Mouse (Mus musculus): ENCODE results near the gene Mmp10.

The Mmp10 gene

DNA sequence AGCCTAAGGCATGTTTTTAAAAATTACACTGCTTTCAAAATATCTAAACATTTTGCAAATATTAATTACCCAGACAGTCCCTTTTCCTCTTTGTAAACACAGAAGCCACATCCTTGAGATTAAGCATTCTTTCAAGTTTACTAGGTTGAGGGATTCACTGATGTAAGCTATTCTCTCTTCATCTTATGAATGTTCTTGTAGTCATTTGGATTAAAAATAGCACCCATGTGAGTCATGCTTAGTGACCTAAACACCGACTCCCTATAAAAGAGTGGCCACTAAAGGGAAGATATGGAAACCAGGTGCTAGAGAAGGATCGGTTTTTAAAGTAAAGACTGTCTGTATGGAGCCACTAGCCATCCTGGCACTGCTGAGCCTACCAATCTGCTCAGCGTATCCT is at the start of gene Mmp10:
TSS of gene Mmp10 (plus strand) at position 302 of the 400 bp plus-strand sequence.
- DNase-seq (ENCODE audit: low read depth, low spot score): no peak

DNA sequence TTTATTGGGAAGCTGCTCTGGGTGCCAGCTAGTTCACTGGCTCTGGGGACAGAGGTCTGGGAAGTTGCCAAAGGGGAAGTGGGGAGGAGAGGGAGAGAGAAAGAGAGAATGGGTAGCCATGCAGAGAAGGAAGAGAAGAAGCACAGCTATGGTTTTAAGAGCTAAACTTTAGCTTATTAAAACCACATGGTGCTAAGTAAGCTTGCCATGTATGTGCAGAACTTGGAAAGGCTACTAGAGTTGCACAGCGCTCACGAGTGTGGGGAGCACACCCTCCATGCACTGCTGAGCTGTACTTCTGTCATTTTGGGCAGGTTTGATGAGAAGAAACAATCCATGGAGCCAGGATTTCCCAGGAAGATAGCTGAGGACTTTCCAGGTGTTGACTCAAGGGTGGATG is 48.9 kb upstream of the Mmp10 start:
- DNase-seq (ENCODE audit: low read depth, low spot score): no peak

DNA sequence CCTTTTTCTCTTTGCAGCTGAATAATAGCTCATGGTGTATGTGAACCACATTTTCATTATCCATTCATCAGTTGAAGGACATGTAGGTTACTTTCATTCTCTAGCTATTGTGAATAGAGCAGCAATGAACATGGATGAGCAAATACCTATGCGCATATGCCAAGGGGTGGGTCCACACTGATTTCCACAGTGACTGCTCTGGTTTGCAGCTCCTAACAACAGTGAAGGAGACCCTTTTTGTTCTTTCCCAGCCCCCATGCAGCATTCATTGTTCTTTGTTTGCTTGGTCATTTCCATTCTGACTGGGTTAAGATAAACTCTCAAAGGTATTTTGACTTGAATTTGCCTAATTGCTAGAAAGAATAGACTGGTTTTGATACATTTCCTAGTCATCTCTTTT is 31.9 kb upstream of the Mmp10 start:
- no peak for DNase-seq (ENCODE audit: low read depth, low spot score)

DNA sequence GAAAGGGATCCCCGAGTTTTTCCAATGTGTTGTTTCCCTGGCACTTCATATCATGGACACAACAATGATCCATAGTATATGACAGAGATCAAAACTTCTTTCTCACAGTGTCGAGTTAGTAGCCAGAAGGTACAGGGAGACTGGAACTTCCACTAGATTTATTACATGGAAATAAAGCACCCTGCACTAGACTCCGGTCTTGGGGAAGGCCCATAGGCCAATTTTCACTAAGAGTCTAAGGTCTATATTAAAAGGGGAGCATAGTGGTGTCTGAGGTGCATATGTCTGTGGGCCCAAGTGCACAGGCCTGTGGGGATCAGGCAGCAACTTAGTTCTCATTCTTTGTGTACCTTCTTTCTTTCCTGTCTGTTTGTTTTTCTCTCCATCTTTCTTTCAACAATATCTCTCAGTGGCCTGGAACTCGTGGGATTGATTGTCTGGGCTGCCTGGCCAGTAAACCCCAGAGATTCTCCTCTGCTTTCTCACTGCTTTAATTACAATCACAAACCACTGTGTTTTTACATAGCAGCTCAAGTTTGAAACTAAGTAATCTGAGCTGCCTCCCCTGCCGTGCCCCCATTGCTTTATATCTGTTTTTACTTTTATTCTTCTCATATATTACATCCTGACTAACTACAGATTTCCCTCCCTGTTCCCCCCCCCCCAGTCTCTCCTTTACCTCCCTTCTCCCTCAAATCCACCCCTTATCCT is 18.3 kb upstream of the Mmp10 start:
- no peak for DNase-seq (ENCODE audit: low read depth, low spot score)

DNA sequence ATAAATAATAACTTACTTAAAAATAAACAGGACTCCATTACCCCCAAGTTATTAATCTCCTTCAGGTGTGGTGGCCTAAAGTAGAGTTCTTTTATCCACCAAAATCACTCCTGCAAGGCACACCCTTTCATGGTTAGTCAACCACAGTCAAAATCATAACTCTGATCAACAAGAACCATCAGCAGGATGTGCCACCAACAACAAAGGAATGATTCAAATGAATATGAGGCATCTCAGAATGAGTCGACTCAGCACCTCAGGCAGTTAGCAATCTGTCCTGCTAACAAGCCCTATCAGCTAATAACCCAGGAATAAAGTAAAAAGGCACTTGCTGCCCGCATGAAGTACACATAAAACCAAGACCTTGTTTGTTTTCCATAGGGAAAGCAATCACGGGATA is 1.0 kb upstream of the Mmp10 start:
- DNase-seq (ENCODE audit: low read depth, low spot score): no peak

DNA sequence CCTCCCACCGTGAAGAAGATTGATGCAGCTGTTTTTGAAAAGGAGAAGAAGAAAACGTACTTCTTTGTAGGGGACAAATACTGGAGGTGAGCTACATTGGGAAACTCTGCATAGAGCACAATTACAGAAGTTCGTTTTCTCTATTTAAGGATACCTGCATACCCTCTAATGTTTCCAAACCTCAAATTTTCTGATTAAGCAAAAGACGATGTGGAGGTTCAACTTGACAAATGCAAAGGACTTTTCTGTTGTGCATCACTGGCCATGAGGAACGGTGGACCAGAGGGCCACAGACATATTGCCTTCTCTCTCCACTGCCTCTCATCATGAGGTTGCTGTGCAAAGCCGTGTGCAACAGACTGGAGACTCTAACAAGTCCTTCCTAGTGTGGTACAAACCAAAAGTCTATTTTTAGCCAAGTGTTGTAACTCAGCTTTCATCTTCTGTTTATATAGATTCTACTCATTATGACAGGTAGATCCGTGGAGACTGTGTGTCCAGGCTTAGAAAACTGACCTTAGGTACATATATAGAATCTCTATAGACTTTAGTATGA is 5.2 kb downstream of the Mmp10 start:
- no peak for DNase-seq (ENCODE audit: low read depth, low spot score)

DNA sequence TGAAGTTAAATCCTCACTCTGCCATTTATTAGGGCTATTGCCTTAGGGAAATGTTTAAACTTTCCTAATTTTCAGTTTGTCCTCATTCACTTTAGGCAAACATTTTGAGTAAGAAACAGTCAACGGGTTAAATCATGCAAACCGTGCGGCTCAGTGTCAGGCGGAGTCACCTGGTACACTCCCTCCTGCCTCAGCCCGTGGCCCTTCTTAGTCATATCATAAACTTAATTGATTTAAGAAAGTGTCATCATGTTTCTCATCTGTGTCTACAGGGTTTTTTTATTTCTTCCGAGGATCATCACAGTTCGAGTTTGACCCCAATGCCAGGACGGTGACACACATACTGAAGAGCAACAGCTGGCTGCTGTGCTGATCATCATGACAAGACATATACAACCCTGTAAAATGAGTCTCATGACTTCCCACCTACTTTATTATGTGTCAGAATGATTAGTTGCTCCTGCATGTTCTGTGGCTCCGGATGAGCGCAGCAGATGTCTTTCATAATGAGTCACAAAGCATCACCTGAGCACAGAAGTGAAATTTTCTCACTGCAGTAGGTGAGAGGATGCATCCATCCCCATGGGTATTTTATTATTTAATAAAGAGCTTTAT is 7.6 kb downstream of the Mmp10 start:
- DNase-seq (ENCODE audit: low read depth, low spot score): no peak

DNA sequence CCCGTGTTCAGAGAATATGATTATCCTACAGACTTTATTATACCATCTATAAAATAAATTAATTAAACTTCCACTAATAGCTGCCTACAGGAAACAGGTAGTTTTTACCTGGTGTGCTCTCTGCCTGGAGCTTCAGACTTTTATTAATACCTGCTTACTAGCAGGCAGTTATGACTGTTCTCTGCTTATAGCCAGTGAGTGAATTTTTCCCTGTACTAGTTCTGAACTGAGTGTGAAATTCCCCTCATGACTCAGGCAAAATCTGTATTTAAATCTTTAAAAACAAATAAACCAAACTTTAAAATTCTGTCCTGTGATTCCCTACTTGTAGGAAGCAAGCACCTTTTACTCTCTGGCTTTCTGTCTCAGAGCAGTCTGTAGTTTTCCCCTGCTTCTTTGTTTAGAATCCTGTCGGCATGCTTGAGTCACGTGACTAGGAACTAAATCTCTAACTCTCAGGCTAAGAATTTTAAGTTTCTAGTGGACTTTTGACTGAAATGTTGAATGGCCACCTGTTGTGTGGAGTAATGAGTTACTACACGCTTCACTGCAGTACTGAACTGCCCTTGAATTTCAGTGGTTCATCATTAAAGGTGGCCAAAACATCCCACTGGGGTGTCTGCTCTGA is 15.9 kb downstream of the Mmp10 start:
- no peak for DNase-seq (ENCODE audit: low read depth, low spot score)

DNA sequence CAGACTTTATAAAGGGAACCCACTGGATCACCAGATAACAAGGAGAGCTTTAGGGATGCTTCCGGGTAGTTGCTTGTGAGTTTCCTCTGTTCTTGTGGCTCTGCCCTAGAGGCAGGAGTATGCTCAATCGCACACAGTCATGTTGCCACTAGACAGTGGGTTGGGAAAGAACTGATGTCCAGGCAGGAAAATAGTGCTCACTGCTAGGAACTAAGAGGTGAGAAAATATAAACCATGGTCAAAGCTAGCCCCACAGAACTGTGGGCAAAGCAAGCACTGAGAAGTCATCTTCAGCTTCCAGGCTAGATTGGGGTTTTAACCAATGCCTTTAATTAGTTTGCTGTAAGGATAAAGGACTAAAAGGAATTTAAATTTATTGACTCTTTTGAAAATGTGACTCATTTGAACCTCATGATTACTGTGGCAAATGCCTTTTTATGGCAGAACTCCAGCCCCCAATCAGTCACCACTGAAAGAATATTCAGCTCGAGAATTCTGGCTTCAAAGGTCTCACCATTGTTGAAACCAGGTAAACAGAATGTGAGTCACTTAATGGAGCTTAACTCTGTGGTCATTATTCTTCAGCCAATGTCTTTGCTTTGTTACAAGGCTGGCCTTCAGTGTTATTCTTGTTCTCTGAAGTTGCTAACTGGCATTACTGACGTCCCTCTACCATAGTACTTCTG is 24.2 kb downstream of the Mmp10 start:
- DNase-seq (ENCODE audit: low read depth, low spot score): no peak

DNA sequence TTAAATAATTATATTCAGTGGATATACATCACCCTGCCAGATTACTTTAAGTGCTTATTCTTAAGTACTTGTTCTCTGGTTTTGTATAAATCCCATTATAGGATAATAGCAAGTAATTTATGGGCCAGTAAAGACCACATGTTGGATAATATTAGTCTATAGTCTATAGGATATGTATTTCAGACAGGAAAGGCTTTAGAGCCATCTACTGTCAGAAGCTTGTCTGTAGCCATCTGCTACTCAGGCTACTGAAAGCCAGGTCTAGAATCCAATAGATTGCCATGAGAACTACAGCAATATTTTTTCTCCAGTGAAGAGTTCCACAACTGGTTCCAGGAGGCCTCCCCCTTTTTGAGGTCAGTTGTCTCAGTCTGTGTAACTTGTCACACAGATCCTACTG is 40.6 kb downstream of the Mmp10 start:
- no peak for DNase-seq (ENCODE audit: low read depth, low spot score)

DNA sequence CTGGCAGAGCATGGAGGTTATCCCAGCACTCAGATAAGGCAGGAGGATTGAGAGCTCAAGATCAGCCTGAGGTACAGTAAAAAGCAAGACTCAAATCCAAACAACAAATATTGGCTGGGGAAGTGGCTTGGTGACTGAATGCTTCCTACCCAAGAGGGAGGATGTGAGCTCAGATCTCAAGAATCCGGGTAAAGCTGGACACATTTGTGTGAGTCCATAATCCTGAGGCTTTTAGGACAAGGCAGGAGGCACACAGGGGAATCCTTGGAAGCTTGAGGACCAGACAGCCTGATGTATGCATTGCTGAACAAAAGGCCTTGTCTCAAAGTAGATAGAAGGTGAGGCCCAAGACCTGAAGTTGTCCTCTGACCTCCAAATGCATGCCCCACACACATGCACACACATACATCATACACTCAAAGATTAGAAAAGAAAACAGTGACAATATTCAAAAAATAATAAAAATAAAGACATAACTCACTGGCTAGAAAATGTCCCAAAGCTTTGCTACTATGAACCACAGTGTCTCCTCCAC is 42.8 kb downstream of the Mmp10 start:
- DNase-seq (ENCODE audit: low read depth, low spot score): no peak

DNA sequence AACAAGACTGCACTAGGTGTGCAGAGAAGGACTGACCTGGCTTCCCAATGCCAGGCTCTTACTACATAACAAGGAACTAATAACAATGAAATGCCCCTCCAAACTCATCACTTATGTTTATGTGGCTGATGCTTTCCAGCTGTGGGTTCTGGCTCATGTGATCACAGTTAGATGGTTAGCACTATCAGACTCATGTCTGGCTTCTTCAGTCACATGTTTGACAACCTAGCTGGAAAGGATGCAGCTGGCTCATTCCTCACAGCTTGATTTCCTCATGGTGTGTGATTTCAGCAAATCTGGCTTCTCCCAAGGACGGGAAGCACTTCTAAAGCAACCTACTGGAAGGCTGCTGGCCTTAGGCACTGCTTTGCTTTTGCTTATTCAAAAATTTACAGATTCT is 43.3 kb downstream of the Mmp10 start:
- no peak for DNase-seq (ENCODE audit: low read depth, low spot score)

DNA sequence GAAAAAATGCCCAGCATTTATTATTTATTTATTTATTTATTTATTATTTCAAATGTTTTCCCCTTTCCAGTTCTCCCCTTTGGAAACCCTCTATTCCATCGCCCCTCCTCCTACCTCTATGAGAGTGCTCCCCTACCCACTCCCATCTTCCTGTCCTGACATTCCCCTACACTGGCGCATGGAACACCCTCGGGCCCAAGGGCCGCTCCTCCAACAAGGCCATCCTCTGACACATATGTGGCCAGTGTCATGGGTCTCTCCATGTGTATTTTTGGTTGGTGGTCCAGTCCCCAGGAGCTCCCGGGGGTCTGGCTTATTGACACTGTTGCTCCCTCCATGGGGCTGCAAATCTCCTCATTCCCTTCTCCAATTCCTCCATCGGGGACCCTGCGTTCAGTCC is 43.8 kb downstream of the Mmp10 start:
- no peak for DNase-seq (ENCODE audit: low read depth, low spot score)

DNA sequence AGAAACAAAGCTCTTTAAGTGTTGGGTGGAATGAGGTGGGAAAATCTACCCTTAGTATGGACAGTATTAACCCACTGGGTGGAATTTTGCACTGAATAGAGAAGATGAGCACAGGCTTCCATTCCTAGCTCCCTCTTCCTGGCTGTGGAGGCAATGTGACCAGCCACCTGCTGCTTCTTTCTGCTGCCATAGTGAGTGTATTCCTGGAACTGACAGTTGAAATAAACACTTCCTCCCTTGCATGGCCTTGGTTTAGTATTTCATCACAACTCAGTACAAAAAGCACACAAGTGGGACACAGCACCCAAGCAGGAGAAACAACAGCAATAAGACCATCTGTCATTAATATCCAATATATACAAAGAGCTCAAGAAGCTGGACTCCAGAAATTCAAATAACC is 49.8 kb downstream of the Mmp10 start:
- no peak for DNase-seq (ENCODE audit: low read depth, low spot score)

DNA sequence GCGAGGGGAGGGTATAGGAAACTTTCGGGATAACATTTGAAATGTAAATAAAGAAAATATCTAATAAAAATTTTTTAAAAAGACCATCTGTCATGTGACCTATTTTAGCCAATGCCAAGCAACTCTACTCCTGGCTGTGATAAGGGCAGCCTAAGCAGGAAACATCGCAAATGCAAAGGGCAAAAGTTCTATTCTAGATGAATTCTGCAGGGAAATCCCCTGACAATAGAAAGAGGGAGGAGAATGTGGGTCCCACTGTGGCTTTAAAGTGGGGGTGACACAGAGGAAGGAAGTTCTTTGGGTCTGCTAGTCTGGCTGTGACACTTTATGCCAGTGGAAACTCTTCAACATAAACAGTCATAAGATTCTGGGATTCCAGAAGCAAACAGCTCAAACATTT is 51.4 kb downstream of the Mmp10 start:
- DNase-seq (ENCODE audit: low read depth, low spot score): no peak

DNA sequence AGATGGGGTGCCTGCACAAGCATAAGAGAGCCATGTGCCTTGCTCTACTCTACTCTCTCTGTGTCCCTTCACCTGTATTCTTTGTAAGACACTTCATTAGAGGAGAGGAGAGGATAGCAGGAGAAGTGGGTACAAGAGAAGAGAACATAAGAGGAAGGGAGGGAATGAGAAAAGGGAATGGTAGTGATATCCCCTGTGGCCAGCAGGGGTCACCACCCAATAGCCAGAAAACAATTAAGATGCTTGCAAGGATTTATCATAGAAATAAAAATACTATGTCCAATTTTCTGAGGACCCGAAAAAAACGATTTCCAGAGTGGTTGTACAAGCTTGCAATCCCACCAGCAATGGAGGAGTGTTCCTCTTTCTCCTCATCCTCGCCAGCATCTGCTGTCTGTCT is 52.2 kb downstream of the Mmp10 start:
- DNase-seq (ENCODE audit: low read depth, low spot score): no peak

DNA sequence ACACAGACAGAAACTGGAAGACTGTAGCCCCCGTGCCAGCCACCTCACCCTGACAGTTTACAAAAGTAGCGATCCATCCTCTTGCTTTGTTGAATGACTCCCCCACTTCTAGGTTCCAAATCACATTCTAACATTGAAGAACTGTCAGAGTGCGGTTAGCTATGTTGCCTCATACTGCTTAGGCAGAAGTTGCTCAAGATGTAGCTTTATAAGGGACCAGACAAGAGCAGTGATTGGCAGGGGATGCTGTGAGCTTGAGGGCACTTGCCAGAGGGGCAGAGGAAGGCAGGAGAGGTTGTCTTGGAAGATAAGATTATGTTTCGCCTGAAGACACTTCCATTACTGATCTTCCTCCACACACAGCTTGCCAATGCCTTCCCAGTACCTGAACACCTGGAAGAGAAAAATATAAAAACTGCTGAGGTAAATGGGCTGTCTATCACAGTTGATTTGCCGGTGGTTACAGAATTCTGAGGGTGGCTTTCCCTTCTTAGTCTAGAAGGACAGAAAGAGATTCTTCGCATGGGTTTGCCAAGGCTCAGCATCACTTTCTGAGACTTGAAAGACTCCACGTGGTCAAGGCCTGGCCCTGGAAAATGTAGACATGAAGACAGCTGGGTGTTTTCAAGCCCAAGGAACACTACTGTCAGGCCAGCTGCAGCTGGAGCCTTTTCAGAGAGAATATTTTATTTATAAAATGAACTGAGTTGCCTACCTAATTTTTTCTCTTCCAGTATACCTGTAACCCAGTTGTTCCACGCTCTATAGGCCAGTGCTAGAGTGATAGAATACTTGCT is 56.3 kb downstream of the Mmp10 start, which contains the start of gene Mmp8:
TSS of gene Mmp8 (plus strand) at position 236 of the 797 bp plus-strand sequence.
- no peak for DNase-seq (ENCODE audit: low read depth, low spot score)
